Mouse (Mus musculus) liver, postnatal 0 days (tissue): ENCODE measurements around the gene Btk.
A peak's percentile ranks its signal among the peaks of the same experiment; 100 is the strongest.

Experiments
- CTCF ChIP-seq: sonication (generic); IDR thresholded peaks from 2 replicates; pipeline ENCODE4 v1.5.1; 2016; ENCODE audit warnings: antibody characterized with exemption, low read depth
- EP300 ChIP-seq: IDR thresholded peaks from 2 replicates; pipeline ENCODE4 v1.6.1; 2016; ENCODE audit warnings: antibody characterized with exemption, low read depth, mild to moderate bottlenecking

DNA sequence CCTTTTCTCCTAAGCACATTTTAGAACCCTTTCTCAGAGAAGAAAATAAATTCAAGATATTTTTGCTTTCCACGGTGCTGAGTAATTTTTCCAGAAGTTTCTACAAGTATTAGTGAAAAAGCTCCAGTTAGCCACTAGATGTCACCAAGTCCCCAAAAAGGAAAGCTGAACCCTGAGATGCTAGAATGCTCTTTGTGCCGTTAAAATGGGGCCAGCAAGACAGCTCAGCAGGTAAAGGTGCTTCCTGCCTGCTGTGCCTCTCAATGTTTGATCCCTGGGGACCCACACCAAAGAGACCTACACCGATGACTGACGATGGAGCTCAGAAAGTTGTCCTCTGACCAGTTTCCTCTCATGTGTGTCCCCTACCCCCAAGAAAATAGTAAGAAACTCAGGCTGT lies 26.1 kb upstream of the Btk start:
- TF ChIP-seq EP300: no peak
- peak; percentile 54 for TF ChIP-seq CTCF
